Mouse (Mus musculus) cerebellum, adult 2 months (tissue): ENCODE data around the gene Npnt. TPM values are rescaled to one million over a fixed set of nuclear protein-coding genes. Genes with fewer than 3 reads are reported as not detected.

Experiments
- DNase-seq, 2 experiments: peaks; one replicate each; pipeline ENCODE4 v3.0.0; 2021
- H3K27ac ChIP-seq: fragments of 200-500 bp; 2 replicates; pipeline ENCODE4 v1.5.1; 2012; ENCODE audit warnings: low read length, control low read depth, inconsistent platforms; ENCODE audit not compliant: insufficient read depth
- H3K27me3 ChIP-seq: fragments of 200-500 bp; 2 replicates; pipeline ENCODE4 v1.6.1; 2012; ENCODE audit warnings: inconsistent platforms, mild to moderate bottlenecking, low read length, moderate library complexity; ENCODE audit not compliant: control insufficient read depth, insufficient read depth
- H3K4me1 ChIP-seq: fragments of 200-500 bp; 2 replicates; pipeline ENCODE4 v1.6.1; 2011; ENCODE audit warnings: low read length; ENCODE audit not compliant: control insufficient read depth, insufficient read depth
- H3K4me3 ChIP-seq: fragments of 200-500 bp; replicated peaks from 2 replicates; pipeline ENCODE3; 2011; ENCODE audit warnings: mild to moderate bottlenecking, low read depth, low read length, control low read depth; ENCODE audit not compliant: insufficient read depth
- CTCF ChIP-seq: fragments of 200-500 bp; IDR thresholded peaks from 2 replicates; pipeline ENCODE4 v1.5.1; 2011; ENCODE audit warnings: low read depth, mild to moderate bottlenecking, control low read depth, low read length, moderate library complexity, borderline replicate concordance; ENCODE audit not compliant: insufficient read depth
- POLR2A ChIP-seq: fragments of 200-500 bp; IDR thresholded peaks from 2 replicates; pipeline ENCODE4 v1.6.1; 2011; ENCODE audit warnings: low read length, control low read depth, borderline replicate concordance; ENCODE audit not compliant: insufficient read depth
- WGBS: fragments of 180-500 bp; shearing (Covaris S2); methylation state at CpG from one replicate; pipeline ENCODE4 v1.1.7; 2018; 5-methylcytosine and 5-hydroxymethylcytosine counted together
- polyA plus RNA-seq: library from polyadenylated mRNA; depleted of rRNA; stranded (reverse); fragments of >200 nt; gene quantifications from 2 replicates; pipeline ENCODE4 v1.2.3, GENCODE M21; 2012; rRNA removed

Gene Npnt
- polyA plus RNA-seq = 3.4 and 3.6 TPM in 2 replicates

GRCm38 (mm10) chr3:132949791-132950528, at the start of gene Npnt:
Gene Npnt, minus strand, starts transcription at chr3:132950291.
- DNase-seq = peak in 1 of 2 experiments; percentile 20
- Histone ChIP-seq H3K27me3 (no peaks in the 10 kb centered on the region; the same call in 1 of the 2 replicates), H3K4me1 (no peaks in the 10 kb centered on the region; the same call in 1 of the 2 replicates), H3K4me3 (peak within 1 kb of the TSS; percentile 30), H3K27ac (no peak within 1 kb of the TSS)
- no peak for TF ChIP-seq CTCF
- TF ChIP-seq POLR2A = no peak
- under 1% methylated on average over 69 of the region's 82 CpGs for WGBS

- H3K27me3 ChIP-seq = no peaks in the 10 kb centered on the region
- TF ChIP-seq CTCF (no peak), POLR2A (no peak)
- DNase-seq = no peak
- no peak overlapping the region for H3K27ac ChIP-seq
- 51% methylated on average over 9 of the region's 9 CpGs for WGBS
- no peak overlapping the region for H3K4me3 ChIP-seq
- no peaks in the 10 kb centered on the region for H3K4me1 ChIP-seq
Observed at GRCm38 (mm10) chr3:132996299-132996698, 46.2 kb upstream of the Npnt start.

GRCm38 (mm10) chr3:132995904-132996267, 45.8 kb upstream of the Npnt start:
- 84% methylated on average over 3 of the region's 3 CpGs for WGBS
- TF ChIP-seq POLR2A = no peak
- no peak for TF ChIP-seq CTCF
- Histone ChIP-seq H3K27me3 (no peaks in the 10 kb centered on the region), H3K27ac (no peak overlapping the region), H3K4me3 (no peak overlapping the region), H3K4me1 (no peaks in the 10 kb centered on the region)
- no peak for DNase-seq

GRCm38 (mm10) chr3:132995172-132995903, 45.2 kb upstream of the Npnt start:
- Histone ChIP-seq H3K4me3 (no peak overlapping the region), H3K4me1 (no peaks in the 10 kb centered on the region), H3K27ac (no peak overlapping the region), H3K27me3 (no peaks in the 10 kb centered on the region)
- 45% methylated on average over 7 of the region's 7 CpGs for WGBS
- DNase-seq = no peak
- TF ChIP-seq CTCF (no peak), POLR2A (no peak)

- TF ChIP-seq POLR2A (no peak), CTCF (no peak)
- H3K27me3 ChIP-seq = no peaks in the 10 kb centered on the region
- no peak for DNase-seq
- no peak overlapping the region for H3K4me3 ChIP-seq
- no peak overlapping the region for H3K27ac ChIP-seq
- no peaks in the 10 kb centered on the region for H3K4me1 ChIP-seq
- 71% methylated on average over 5 of the region's 5 CpGs for WGBS
Observed at GRCm38 (mm10) chr3:132986188-132986587, 36.1 kb upstream of the Npnt start.

- no peak overlapping the region for H3K4me3 ChIP-seq
- 45% methylated on average over 4 of the region's 4 CpGs for WGBS
- TF ChIP-seq POLR2A (no peak), CTCF (no peak)
Observed at GRCm38 (mm10) chr3:132983845-132984485, 33.9 kb upstream of the Npnt start.

GRCm38 (mm10) chr3:132981968-132982367, 31.9 kb upstream of the Npnt start:
- H3K4me3 ChIP-seq = no peak overlapping the region
- H3K4me1 ChIP-seq = no peaks in the 10 kb centered on the region
- 95% methylated on average over 2 of the region's 2 CpGs for WGBS
- no peak overlapping the region for H3K27ac ChIP-seq
- no peak for DNase-seq
- H3K27me3 ChIP-seq = no peaks in the 10 kb centered on the region
- TF ChIP-seq POLR2A (no peak), CTCF (no peak)

More at GRCm38 (mm10) chr3:132983845-132984485, 33.9 kb upstream of the Npnt start:
- DNase-seq = no peak
- Histone ChIP-seq H3K27ac (no peak overlapping the region), H3K27me3 (no peaks in the 10 kb centered on the region), H3K4me1 (no peaks in the 10 kb centered on the region)

GRCm38 (mm10) chr3:132979781-132980461, 29.8 kb upstream of the Npnt start:
- WGBS = 96% methylated on average over 12 of the region's 12 CpGs
- no peaks in the 10 kb centered on the region for H3K4me1 ChIP-seq
- DNase-seq = no peak
- no peak for TF ChIP-seq POLR2A
- TF ChIP-seq CTCF = no peak
- no peak overlapping the region for H3K4me3 ChIP-seq
- H3K27me3 ChIP-seq = no peaks in the 10 kb centered on the region
- H3K27ac ChIP-seq = no peak overlapping the region
